Mouse (Mus musculus): ENCODE measurements around the gene Shkbp1. TPM values are rescaled to one million over a fixed set of nuclear protein-coding genes. Genes with fewer than 3 reads are reported as not detected.

Gene Shkbp1
- total and polyA plus RNA-seq, 3 experiments: 23.3 to 62.8 (median 30.8) TPM

GRCm38 (mm10) chr7:27402675-27403074 lies 46.9 kb upstream of the Shkbp1 start:
- Histone ChIP-seq H3K4me2 (ENCODE audit: insufficient read depth, low read depth, poor library complexity, severe bottlenecking) (peak overlapping the region; percentile 22), H3K79me2 (replicated peaks; ENCODE audit: control insufficient read depth, extremely low read depth, insufficient read depth, poor library complexity, severe bottlenecking) (no peaks in the 10 kb centered on the region), H3K4me1 (ENCODE audit: control insufficient read depth in 1 of 2, insufficient read depth in 2 of 2) (no peaks in the 10 kb centered on the region), H3K36me3 (replicated peaks in 1 of 2; ENCODE audit: control insufficient read depth in 1 of 2, insufficient read depth in 1 of 2, low read length in 1 of 2) (no peaks in the 10 kb centered on the region), H3K9ac (ENCODE audit: insufficient read depth, low read depth) (no peak overlapping the region), H3K4me3 (replicated peaks in 1 of 3; ENCODE audit: low read depth in 2 of 3, low read length in 2 of 3, poor library complexity in 1 of 3) (no peak overlapping the region), H3K27ac (ENCODE audit: insufficient read depth, low read depth) (no peak overlapping the region), H3K9me3 (replicated peaks; ENCODE audit: low read length) (peaks cover 13% of the 10 kb centered on the region), H3K27me3 (replicated peaks) (peaks cover 38% of the 10 kb centered on the region)
- peak; percentile 65 for DNase-seq (ENCODE audit: extremely low read depth)
- in situ Hi-C loops (cut with MboI; ENCODE audit: low pct_ligation_motif_present, low pct_unique_long_range_greater_than_20kb, low sequenced_read_pairs): no loop called here
- no peak for TF ChIP-seq CHD1 (IDR thresholded peaks at IDR 0.05; ENCODE audit: low read depth, low read length)
- no peak for TF ChIP-seq POLR2A (IDR thresholded peaks at IDR 0.05; ENCODE audit: low read depth, low read length)
- TF ChIP-seq NRF1 (IDR thresholded peaks at IDR 0.05; ENCODE audit: low read depth, low read length): peak; percentile 59
- TF ChIP-seq SMC3 (IDR thresholded peaks at IDR 0.05; ENCODE audit: low read depth, low read length): peak; percentile 72
- TF ChIP-seq ZC3H11A (IDR thresholded peaks at IDR 0.05; ENCODE audit: low read depth, low read length): peak; percentile 17; the same call in 1 of the 2 replicates
- no peak for TF ChIP-seq NELFE (IDR thresholded peaks at IDR 0.05; ENCODE audit: low read depth, low read length)
- TF ChIP-seq USF2 (conservative IDR thresholded peaks at IDR 0.05; ENCODE audit: low read depth, low read length): no peak
- TF ChIP-seq ETS1 (conservative IDR thresholded peaks at IDR 0.05; ENCODE audit: low read depth, low read length): no peak
- TF ChIP-seq RAD21 (IDR thresholded peaks at IDR 0.05; ENCODE audit: low read depth, low read length): peak; percentile 54
- no peak for TF ChIP-seq MAX (IDR thresholded peaks at IDR 0.05; ENCODE audit: low read length)
- no peak for TF ChIP-seq MYC (IDR thresholded peaks at IDR 0.05; ENCODE audit: low read depth, low read length)
- TF ChIP-seq SIN3A (IDR thresholded peaks at IDR 0.05; ENCODE audit: low read length): no peak
- TF ChIP-seq IRF4 (IDR thresholded peaks at IDR 0.05; ENCODE audit: low read depth, low read length): peak; percentile 25; the same call in 1 of the 2 replicates
- no peak for TF ChIP-seq CHD2 (IDR thresholded peaks at IDR 0.05; ENCODE audit: low read length)
- TF ChIP-seq CTCF (conservative IDR thresholded peaks at IDR 0.05 in 1 of 2, IDR thresholded peaks at IDR 0.05 in 1 of 2; ENCODE audit: low read depth in 2 of 2, low read length in 2 of 2): peak; percentile 45 to 80; a peak in 3 of 4 replicates
- TF ChIP-seq HCFC1 (IDR thresholded peaks at IDR 0.05; ENCODE audit: low read depth, low read length): no peak
- no peak for TF ChIP-seq E2F4 (IDR thresholded peaks at IDR 0.05; ENCODE audit: insufficient replicate concordance, low read depth, low read length)
- TF ChIP-seq ZKSCAN1 (IDR thresholded peaks at IDR 0.05; ENCODE audit: borderline replicate concordance, low read depth, low read length): no peak
- no peak for TF ChIP-seq KAT2A (IDR thresholded peaks at IDR 0.05; ENCODE audit: insufficient replicate concordance, low read length)
- no peak for TF ChIP-seq PAX5 (IDR thresholded peaks at IDR 0.05; ENCODE audit: low read length)
- TF ChIP-seq ZMIZ1 (IDR thresholded peaks at IDR 0.05; ENCODE audit: low read depth, low read length): no peak
- dilution Hi-C loops (cut with MboI; ENCODE audit: extremely low pct_ligation_motif_present, extremely low pct_unique_long_range_greater_than_20kb, low sequenced_read_pairs): no loop called here

GRCm38 (mm10) chr7:27400545-27400944 lies 44.7 kb upstream of the Shkbp1 start:
- H3K79me2 ChIP-seq (replicated peaks; ENCODE audit: control insufficient read depth, extremely low read depth, insufficient read depth, poor library complexity, severe bottlenecking): no peaks in the 10 kb centered on the region
- no peak for TF ChIP-seq GABPA (IDR thresholded peaks at IDR 0.05; ENCODE audit: insufficient replicate concordance, low read depth, low read length)
- TF ChIP-seq IRF4 (IDR thresholded peaks at IDR 0.05; ENCODE audit: low read depth, low read length): no peak
- no peak for TF ChIP-seq POLR2AphosphoS2 (IDR thresholded peaks at IDR 0.05; ENCODE audit: low read depth, low read length)
- no peak for TF ChIP-seq ZC3H11A (IDR thresholded peaks at IDR 0.05; ENCODE audit: low read depth, low read length)
- no peak for TF ChIP-seq USF1 (IDR thresholded peaks at IDR 0.05; ENCODE audit: low read depth, low read length)
- no peak for TF ChIP-seq BHLHE40 (IDR thresholded peaks at IDR 0.05; ENCODE audit: low read depth, low read length)
- no peak for TF ChIP-seq EP300 (IDR thresholded peaks at IDR 0.05; ENCODE audit: low read length)
- no peak for TF ChIP-seq NRF1 (IDR thresholded peaks at IDR 0.05; ENCODE audit: low read depth, low read length)
- TF ChIP-seq USF2 (conservative IDR thresholded peaks at IDR 0.05; ENCODE audit: low read depth, low read length): no peak
- no peak overlapping the region for H3K4me3 ChIP-seq (replicated peaks in 1 of 3; ENCODE audit: low read depth in 2 of 3, low read length in 2 of 3, poor library complexity in 1 of 3)
- no peaks in the 10 kb centered on the region for H3K36me3 ChIP-seq (replicated peaks in 1 of 2; ENCODE audit: control insufficient read depth in 1 of 2, insufficient read depth in 1 of 2, low read length in 1 of 2)
- peaks cover 56% of the 10 kb centered on the region for H3K27me3 ChIP-seq (replicated peaks)
- H3K9ac ChIP-seq (ENCODE audit: insufficient read depth, low read depth): no peak overlapping the region
- in situ Hi-C loops (cut with MboI; ENCODE audit: low pct_ligation_motif_present, low pct_unique_long_range_greater_than_20kb, low sequenced_read_pairs): no loop called here
- H3K4me2 ChIP-seq (ENCODE audit: insufficient read depth, low read depth, poor library complexity, severe bottlenecking): no peak overlapping the region
- peaks cover 10% of the 10 kb centered on the region for H3K9me3 ChIP-seq (replicated peaks; ENCODE audit: low read length)
- no peak overlapping the region for H3K27ac ChIP-seq (ENCODE audit: insufficient read depth, low read depth)
- dilution Hi-C loops (cut with MboI; ENCODE audit: extremely low pct_ligation_motif_present, extremely low pct_unique_long_range_greater_than_20kb, low sequenced_read_pairs): no loop called here
- peaks cover 5 to 7% of the 10 kb centered on the region in 2 experiments; a peak in 3 of 4 replicates for H3K4me1 ChIP-seq (ENCODE audit: control insufficient read depth in 1 of 2, insufficient read depth in 2 of 2)
- no peak for DNase-seq (ENCODE audit: extremely low read depth)

Measured in CH12.LX (cell line).